Mouse (Mus musculus): ENCODE results near the gene Zfp213. TPM values are rescaled to one million over a fixed set of nuclear protein-coding genes. Genes with fewer than 3 reads are reported as not detected.

The Zfp213 gene
- 13.9 and 35.3 TPM in 2 replicates for polyA plus RNA-seq (2012; ENCODE audit: low replicate concordance)

DNA sequence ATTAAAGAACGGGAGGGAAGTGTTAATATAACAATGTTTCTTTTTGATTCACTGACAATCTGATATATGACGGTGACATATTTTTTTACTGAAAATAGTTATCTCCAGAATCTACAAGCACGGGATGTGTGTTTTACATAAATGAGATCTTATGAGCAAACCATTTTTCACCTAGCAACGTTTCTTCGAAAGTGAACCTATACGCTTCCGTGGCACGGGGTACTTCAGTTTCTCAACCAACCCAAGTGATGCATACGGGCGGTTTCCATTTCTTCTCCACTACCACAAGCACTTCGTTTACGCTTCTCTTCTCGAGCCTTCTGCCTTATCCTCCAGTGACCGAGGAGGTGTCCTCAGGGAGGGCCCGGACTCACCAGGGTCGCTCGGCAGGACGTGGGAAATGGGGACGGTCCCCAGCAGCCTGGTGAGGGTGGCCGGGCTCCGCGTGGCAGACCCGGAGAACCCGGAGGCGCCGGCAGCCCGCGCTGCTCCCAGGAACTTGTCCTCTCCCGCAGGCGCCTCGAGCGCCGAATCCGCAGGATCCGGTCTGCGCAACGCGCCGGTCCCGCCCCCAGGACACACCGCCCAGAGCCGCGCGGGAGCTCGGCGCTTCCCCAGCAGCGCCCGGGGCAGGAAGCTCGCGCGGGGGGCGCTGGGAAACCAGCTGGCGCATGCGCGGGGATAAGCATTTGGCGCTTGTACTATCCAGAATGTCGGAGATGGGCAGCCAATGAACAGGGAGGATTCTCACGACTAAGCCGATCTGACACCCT lies at the start of gene Zfp213:
Gene Zfp213, minus strand, starts transcription at position 644 of the 773 bp plus-strand sequence.

DNA sequence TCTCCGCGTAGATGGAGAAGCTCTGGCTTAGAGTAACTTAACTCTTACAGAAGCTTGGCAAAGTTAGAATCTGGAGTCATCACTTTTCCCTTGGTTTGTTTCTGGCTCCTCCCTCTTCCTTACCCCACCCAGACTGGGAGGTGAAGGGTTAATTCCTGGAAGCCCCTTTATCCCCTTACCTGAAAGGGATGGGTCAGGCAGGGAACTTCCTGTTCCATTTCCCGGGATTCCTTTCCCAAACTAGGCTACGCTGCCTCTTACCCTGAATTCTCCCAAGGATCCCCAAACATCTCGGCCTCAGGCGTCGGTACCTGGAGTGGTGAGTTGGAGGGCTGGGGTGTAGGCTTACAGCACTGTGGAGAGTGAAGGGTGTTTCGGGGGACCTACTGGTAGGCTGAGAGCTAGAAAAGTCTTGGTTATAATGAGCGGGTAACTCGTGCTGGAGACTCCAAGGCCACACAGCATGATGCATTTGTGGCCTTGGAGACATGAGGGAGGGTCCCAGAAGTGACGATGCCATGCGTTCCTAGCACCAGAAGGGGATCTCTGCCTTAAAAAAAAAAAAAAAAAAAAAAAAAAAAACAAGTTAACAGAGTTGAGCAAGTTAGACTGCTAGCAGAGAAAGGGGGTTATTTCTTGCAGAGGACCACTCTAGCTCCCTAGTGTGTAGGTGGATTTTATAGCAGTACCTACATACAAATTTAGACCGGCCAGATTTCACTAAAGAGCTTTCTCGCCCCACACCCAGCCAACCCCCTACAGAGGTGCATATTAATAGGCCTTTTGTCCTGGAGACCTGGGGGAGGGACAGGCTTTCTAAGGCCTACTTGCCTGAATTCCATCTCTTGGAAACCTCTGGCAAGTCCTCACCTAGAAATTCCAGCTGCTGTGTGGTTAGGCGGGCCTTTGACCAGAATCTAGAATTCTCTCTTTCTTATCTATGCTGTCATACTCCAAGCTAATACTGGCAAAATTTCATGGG lies 36.9 kb upstream of the Zfp213 start, which contains the start of gene Zscan10:
Gene Zscan10, plus strand, starts transcription at position 216 of the 982 bp plus-strand sequence.

DNA sequence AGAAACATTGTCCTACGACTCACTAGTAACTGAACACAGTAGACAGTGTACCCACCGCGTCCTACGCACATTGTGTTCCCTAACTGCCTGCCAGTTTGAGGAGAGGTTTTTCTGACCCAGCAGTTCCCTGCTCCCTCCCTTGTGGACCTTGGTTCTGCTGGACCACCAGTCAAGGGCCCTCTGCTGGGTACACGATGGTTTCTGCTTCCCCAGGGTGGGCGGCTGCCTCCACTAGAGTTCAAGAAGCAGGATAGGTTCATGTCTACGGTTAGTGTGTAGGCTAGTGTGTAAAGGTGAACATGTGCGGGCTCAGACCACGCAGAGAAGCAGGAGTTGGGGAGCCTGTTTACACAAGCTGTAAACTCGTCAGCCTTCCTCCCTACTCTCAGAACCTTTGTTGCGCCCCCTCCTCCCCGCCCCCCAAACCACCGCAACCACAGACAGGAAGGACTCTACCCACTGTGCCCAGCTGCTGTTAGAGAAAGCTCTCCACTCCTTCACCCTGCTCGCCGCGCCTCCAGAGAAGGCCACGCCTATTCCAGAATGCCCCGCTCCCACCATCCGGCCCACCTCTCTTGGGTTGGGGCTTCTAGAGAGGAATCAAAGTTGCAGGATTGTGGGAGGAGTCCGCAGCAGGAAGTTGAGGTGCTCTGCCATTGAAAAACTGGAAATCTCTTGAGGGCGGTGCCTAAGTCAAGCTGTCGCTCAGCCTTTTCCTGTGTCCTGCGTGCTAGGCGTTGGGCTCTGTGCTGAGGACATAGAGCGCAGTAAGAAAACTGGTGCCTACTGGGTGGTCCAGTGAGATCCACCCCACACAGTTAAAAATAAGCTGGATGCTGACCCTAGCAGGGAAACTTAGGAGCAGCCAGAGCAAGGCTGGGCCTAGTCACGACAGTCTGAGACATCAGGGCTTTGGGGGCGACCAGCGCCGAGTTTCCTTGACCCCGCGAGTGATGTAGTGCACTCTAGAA lies 34.8 kb upstream of the Zfp213 start, which contains the start of gene Zfp13:
Gene Zfp13, minus strand, starts transcription at position 906 of the 971 bp plus-strand sequence.

Other genes starting within 250 kb of the Zfp213 start
- gene Vmn2r115, start 220.5 kb downstream of the Zfp213 start, polyA plus RNA-seq (2012; ENCODE audit: low replicate concordance): not detected in 2 replicates
- not detected in 2 replicates for gene Vmn2r116, start 179.6 kb downstream of the Zfp213 start, polyA plus RNA-seq (2012; ENCODE audit: low replicate concordance)
- gene Vmn2r117, start 84.5 kb downstream of the Zfp213 start, polyA plus RNA-seq (2012; ENCODE audit: low replicate concordance): not detected in 2 replicates
- 0.14 and 0.28 TPM in 2 replicates for gene Zfp13, start 35.2 kb upstream of the Zfp213 start, polyA plus RNA-seq (2012; ENCODE audit: low replicate concordance)
- not detected in 2 replicates for gene Zscan10, start 36.6 kb upstream of the Zfp213 start, polyA plus RNA-seq (2012; ENCODE audit: low replicate concordance)
- 6.0 and 11.0 TPM in 2 replicates for gene Mmp25, start 81.0 kb upstream of the Zfp213 start, polyA plus RNA-seq (2012; ENCODE audit: low replicate concordance)
- gene Bicdl2, start 96.3 kb upstream of the Zfp213 start, polyA plus RNA-seq (2012; ENCODE audit: low replicate concordance): 0.13 and 0.51 TPM in 2 replicates
- gene Hcfc1r1, start 109.4 kb upstream of the Zfp213 start, polyA plus RNA-seq (2012; ENCODE audit: low replicate concordance): 312 and 318 TPM in 2 replicates
- 35.4 and 57.0 TPM in 2 replicates for gene Thoc6, start 109.6 kb upstream of the Zfp213 start, polyA plus RNA-seq (2012; ENCODE audit: low replicate concordance)
- 5.3 and 7.1 TPM in 2 replicates for gene Tnfrsf12a, start 113.2 kb upstream of the Zfp213 start, polyA plus RNA-seq (2012; ENCODE audit: low replicate concordance)
- gene Cldn6, start 115.0 kb upstream of the Zfp213 start, polyA plus RNA-seq (2012; ENCODE audit: low replicate concordance): not detected in 2 replicates
- gene Cldn9, start 119.8 kb upstream of the Zfp213 start, polyA plus RNA-seq (2012; ENCODE audit: low replicate concordance): not detected in 2 replicates
- not detected in 2 replicates for gene 1520401A03Rik, start 158.5 kb upstream of the Zfp213 start, polyA plus RNA-seq (2012; ENCODE audit: low replicate concordance)
- gene Pkmyt1, start 162.1 kb upstream of the Zfp213 start, polyA plus RNA-seq (2012; ENCODE audit: low replicate concordance): 73.1 and 119 TPM in 2 replicates
- gene Paqr4, start 176.6 kb upstream of the Zfp213 start, polyA plus RNA-seq (2012; ENCODE audit: low replicate concordance): 3.4 and 7.7 TPM in 2 replicates
- gene Kremen2, start 181.6 kb upstream of the Zfp213 start, polyA plus RNA-seq (2012; ENCODE audit: low replicate concordance): 0.36 and 1.4 TPM in 2 replicates
- gene Flywch1, start 207.4 kb upstream of the Zfp213 start, polyA plus RNA-seq (2012; ENCODE audit: low replicate concordance): 45.9 and 68.9 TPM in 2 replicates
- gene Flywch2, start 221.8 kb upstream of the Zfp213 start, polyA plus RNA-seq (2012; ENCODE audit: low replicate concordance): 2.9 and 5.6 TPM in 2 replicates
- 277 and 500 TPM in 2 replicates for gene Srrm2, start 226.3 kb upstream of the Zfp213 start, polyA plus RNA-seq (2012; ENCODE audit: low replicate concordance)